Mouse (Mus musculus) forebrain, embryonic 11.5 days (tissue): Measurements from ENCODE around the gene Rpl36al. TPM values are rescaled to one million over a fixed set of nuclear protein-coding genes. Genes with fewer than 3 reads are reported as not detected.
A peak's percentile ranks its signal among the peaks of the same experiment; 100 is the strongest.

ENCODE experiments used
- ATAC-seq: fragments of 200-750 bp; cut with Nextera tagmentation; replicated peaks from 2 replicates; pipeline ENCODE4 v1.8.0; 2017; ENCODE audit warnings: moderate TSS enrichment; ENCODE audit not compliant: low FRiP score
- DNase-seq: peaks from one replicate; pipeline ENCODE4 v3.0.0-alpha.2; 2017; ENCODE audit warnings: low spot score
- H3K27ac ChIP-seq: fragments of 300-500 bp; sonication (generic); 2 replicates; pipeline ENCODE4 v1.5.1; 2014; ENCODE audit warnings: low read depth, low read length
- H3K27me3 ChIP-seq: fragments of 300-500 bp; sonication (generic); 2 replicates; pipeline ENCODE4 v1.6.1; 2014; ENCODE audit warnings: mild to moderate bottlenecking, low read length, mixed read lengths; ENCODE audit not compliant: control insufficient read depth, insufficient read depth
- H3K36me3 ChIP-seq: fragments of 300-500 bp; sonication (generic); 2 replicates; pipeline ENCODE4 v1.6.1; 2014; ENCODE audit warnings: mild to moderate bottlenecking, low read length, moderate library complexity, mixed read lengths; ENCODE audit not compliant: control insufficient read depth, insufficient read depth
- H3K4me1 ChIP-seq: fragments of 300-500 bp; sonication (generic); replicated peaks from 2 replicates; pipeline ENCODE4 v1.6.1; 2014; ENCODE audit warnings: low read length, mixed read lengths; ENCODE audit not compliant: control insufficient read depth, insufficient read depth
- H3K4me2 ChIP-seq: fragments of 300-500 bp; sonication (generic); 2 replicates; pipeline ENCODE4 v1.6.1; 2014; ENCODE audit warnings: low read depth, mild to moderate bottlenecking, low read length, moderate library complexity, mixed read lengths; ENCODE audit not compliant: severe bottlenecking
- H3K4me3 ChIP-seq: fragments of 300-500 bp; sonication (generic); 2 replicates; pipeline ENCODE4 v1.5.1; 2014; ENCODE audit warnings: low read depth, low read length
- H3K9ac ChIP-seq: fragments of 300-500 bp; sonication (generic); 2 replicates; pipeline ENCODE4 v1.6.1; 2014; ENCODE audit warnings: low read length
- H3K9me3 ChIP-seq: fragments of 300-500 bp; sonication (generic); 2 replicates; pipeline ENCODE4 v1.6.1; 2016; ENCODE audit warnings: low read length, mixed read lengths; ENCODE audit not compliant: control insufficient read depth
- WGBS: fragments of 180-500 bp; shearing (Covaris S2); extraction: QIAGEN DNeasy Blood & Tissue Kit; methylation state at CpG from one replicate; pipeline ENCODE4 v1.1.7; 2014; 5-methylcytosine and 5-hydroxymethylcytosine counted together
- polyA plus RNA-seq: library from polyadenylated mRNA; unstranded; fragments of >200 nt; fragmentation: Nextera tagmentation; extraction: Ambion mirVana; gene quantifications from 2 replicates; pipeline ENCODE4 v1.2.1, GENCODE M21; 2014

The Rpl36al gene
- polyA plus RNA-seq, 1 experiment from 2014 or later: 487 TPM

- Histone ChIP-seq H3K4me1 (no peaks in the 10 kb centered on the region), H3K4me2 (no peak overlapping the region), H3K9ac (no peak overlapping the region), H3K4me3 (no peak overlapping the region), H3K27me3 (no peaks in the 10 kb centered on the region), H3K27ac (no peak overlapping the region), H3K36me3 (peaks cover 12% of the 10 kb centered on the region; the same call in 1 of the 2 replicates), H3K9me3 (no peaks in the 10 kb centered on the region)
- 94% methylated on average over 13 of the region's 13 CpGs for WGBS
- DNase-seq (no peak), ATAC-seq (no peak)
These were observed 29.4 kb upstream of the Rpl36al start for GRCm38 (mm10) chr12:69213186-69213777.

- H3K27ac ChIP-seq: no peak overlapping the region
- no peak for ATAC-seq
- H3K4me1 ChIP-seq: no peaks in the 10 kb centered on the region
- no peaks in the 10 kb centered on the region for H3K9me3 ChIP-seq
- no peak overlapping the region for H3K9ac ChIP-seq
- WGBS: 90% methylated on average over 5 of the region's 5 CpGs
- H3K27me3 ChIP-seq: no peaks in the 10 kb centered on the region
- DNase-seq: peak; percentile 25
- H3K36me3 ChIP-seq: peaks cover 12% of the 10 kb centered on the region; the same call in 1 of the 2 replicates
- H3K4me3 ChIP-seq: no peak overlapping the region
- no peak overlapping the region for H3K4me2 ChIP-seq
These were observed 27.2 kb upstream of the Rpl36al start for GRCm38 (mm10) chr12:69211057-69211456.

GRCm38 (mm10) chr12:69210056-69210979 lies 26.4 kb upstream of the Rpl36al start:
- WGBS: 91% methylated on average over 18 of the region's 18 CpGs
- no peak overlapping the region for H3K9ac ChIP-seq
- H3K4me3 ChIP-seq: no peak overlapping the region
- peak; percentile 49 for DNase-seq
- H3K27ac ChIP-seq: no peak overlapping the region
- H3K4me2 ChIP-seq: no peak overlapping the region
- H3K27me3 ChIP-seq: no peaks in the 10 kb centered on the region
- H3K9me3 ChIP-seq: no peaks in the 10 kb centered on the region
- H3K4me1 ChIP-seq: no peaks in the 10 kb centered on the region
- 0 out of 2 replicates have a peak, but pooled peaks have one; percentile 16 for ATAC-seq
- H3K36me3 ChIP-seq: peaks cover 12% of the 10 kb centered on the region; the same call in 1 of the 2 replicates

GRCm38 (mm10) chr12:69208520-69208919 lies 24.6 kb upstream of the Rpl36al start:
- Histone ChIP-seq H3K4me1 (no peaks in the 10 kb centered on the region), H3K36me3 (peaks cover 10% of the 10 kb centered on the region; the same call in 1 of the 2 replicates), H3K4me2 (no peak overlapping the region), H3K4me3 (no peak overlapping the region), H3K27ac (no peak overlapping the region), H3K9ac (no peak overlapping the region), H3K9me3 (no peaks in the 10 kb centered on the region), H3K27me3 (no peaks in the 10 kb centered on the region)
- ATAC-seq (no peak), DNase-seq (peak; percentile 41)
- WGBS: 90% methylated on average over 2 of the region's 2 CpGs

- Histone ChIP-seq H3K27me3 (no peaks in the 10 kb centered on the region), H3K36me3 (peaks cover 10% of the 10 kb centered on the region; the same call in 1 of the 2 replicates), H3K4me2 (no peak overlapping the region), H3K27ac (no peak overlapping the region), H3K4me3 (no peak overlapping the region), H3K9me3 (no peaks in the 10 kb centered on the region), H3K9ac (no peak overlapping the region), H3K4me1 (no peaks in the 10 kb centered on the region)
- 94% methylated on average over 7 of the region's 7 CpGs for WGBS
- no peak for ATAC-seq
- peak; percentile 28 for DNase-seq
These were observed 24.0 kb upstream of the Rpl36al start for GRCm38 (mm10) chr12:69207926-69208325.

GRCm38 (mm10) chr12:69207396-69207795 lies 23.5 kb upstream of the Rpl36al start:
- ATAC-seq: no peak
- Histone ChIP-seq H3K9me3 (no peaks in the 10 kb centered on the region), H3K4me3 (no peak overlapping the region), H3K36me3 (peaks cover 9% of the 10 kb centered on the region; the same call in 1 of the 2 replicates), H3K4me2 (no peak overlapping the region), H3K9ac (no peak overlapping the region), H3K27ac (no peak overlapping the region), H3K4me1 (no peaks in the 10 kb centered on the region), H3K27me3 (no peaks in the 10 kb centered on the region)
- WGBS: 92% methylated on average over 8 of the region's 8 CpGs
- peak; percentile 34 for DNase-seq

- Histone ChIP-seq H3K36me3 (peaks cover 11% of the 10 kb centered on the region), H3K4me3 (no peak within 1 kb of the TSS)
- WGBS: 90% methylated on average over 16 of the region's 16 CpGs
These were observed 20.4 kb upstream of the Rpl36al start, which contains the start of gene Gm49384 for GRCm38 (mm10) chr12:69204052-69204833. TSS of gene Gm49384 (minus strand) at chr12:69204267.

GRCm38 (mm10) chr12:69198985-69199384 lies 15.1 kb upstream of the Rpl36al start:
- DNase-seq: no peak
- Histone ChIP-seq H3K27me3 (no peaks in the 10 kb centered on the region), H3K27ac (no peak overlapping the region), H3K9me3 (no peaks in the 10 kb centered on the region), H3K4me1 (no peaks in the 10 kb centered on the region), H3K4me2 (no peak overlapping the region), H3K4me3 (no peak overlapping the region), H3K9ac (no peak overlapping the region), H3K36me3 (peaks cover 8% of the 10 kb centered on the region)
- no peak for ATAC-seq

More at GRCm38 (mm10) chr12:69204052-69204833, 20.4 kb upstream of the Rpl36al start, which contains the start of gene Gm49384:
- H3K27ac ChIP-seq: no peak within 1 kb of the TSS
- H3K4me2 ChIP-seq: no peak within 1 kb of the TSS
- H3K4me1 ChIP-seq: no peaks in the 10 kb centered on the region
- H3K27me3 ChIP-seq: no peaks in the 10 kb centered on the region
- no peak; the same call in 1 of the 2 replicates for ATAC-seq
- DNase-seq: peak; percentile 43
- H3K9me3 ChIP-seq: no peaks in the 10 kb centered on the region
- no peak within 1 kb of the TSS for H3K9ac ChIP-seq
